Mouse (Mus musculus): Measurements from ENCODE around the gene Kansl1l. TPM values are rescaled to one million over a fixed set of nuclear protein-coding genes. Genes with fewer than 3 reads are reported as not detected.

Kansl1l gene
- polyA plus RNA-seq, 1 experiment, result 1.5 TPM

- no peak for DNase-seq (ENCODE audit: low read depth in 1 of 2, low spot score in 2 of 2)
- TF ChIP-seq CTCF (IDR thresholded peaks at IDR 0.05; ENCODE audit: extremely low read depth, insufficient read depth, insufficient read length, insufficient replicate concordance), result no peak
- no peak for TF ChIP-seq POLR2A (IDR thresholded peaks at IDR 0.05; ENCODE audit: low read depth, low read length)
- H3K4me1 ChIP-seq (ENCODE audit: control insufficient read depth, insufficient read depth, insufficient read length), result no peaks in the 10 kb centered on the region
- no peak overlapping the region for H3K4me3 ChIP-seq (ENCODE audit: extremely low read depth, insufficient read depth, insufficient read length)
- peaks cover 1% of the 10 kb centered on the region; the same call in 1 of the 2 replicates for H3K36me3 ChIP-seq (ENCODE audit: control insufficient read depth, insufficient read depth, low read length)
- H3K27me3 ChIP-seq (ENCODE audit: control insufficient read depth, insufficient read depth, low read length), result no peaks in the 10 kb centered on the region
- no peak overlapping the region for H3K27ac ChIP-seq (ENCODE audit: insufficient read depth, low read length)
- 90% methylated on average over 2 of the region's 2 CpGs for WGBS
These were observed 39.5 kb downstream of the Kansl1l start for GRCm38 (mm10) chr1:66777878-66778277.

GRCm38 (mm10) chr1:66768764-66769163 lies 48.6 kb downstream of the Kansl1l start:
- Histone ChIP-seq H3K27me3 (ENCODE audit: control insufficient read depth, insufficient read depth, low read length) (no peaks in the 10 kb centered on the region), H3K4me1 (ENCODE audit: control insufficient read depth, insufficient read depth, insufficient read length) (no peaks in the 10 kb centered on the region), H3K27ac (ENCODE audit: insufficient read depth, low read length) (no peak overlapping the region), H3K36me3 (ENCODE audit: control insufficient read depth, insufficient read depth, low read length) (peaks cover 7% of the 10 kb centered on the region), H3K4me3 (ENCODE audit: extremely low read depth, insufficient read depth, insufficient read length) (no peak overlapping the region)
- TF ChIP-seq POLR2A (IDR thresholded peaks at IDR 0.05; ENCODE audit: low read depth, low read length) (no peak), CTCF (IDR thresholded peaks at IDR 0.05; ENCODE audit: extremely low read depth, insufficient read depth, insufficient read length, insufficient replicate concordance) (no peak)
- WGBS, result 92% methylated on average over 1 of the region's 1 CpGs
- no peak for DNase-seq (ENCODE audit: low read depth in 1 of 2, low spot score in 2 of 2)

GRCm38 (mm10) chr1:66730581-66730980 lies 86.8 kb downstream of the Kansl1l start:
- WGBS, result 63% methylated on average over 1 of the region's 1 CpGs
- no peaks in the 10 kb centered on the region for H3K4me1 ChIP-seq (ENCODE audit: control insufficient read depth, insufficient read depth, insufficient read length)
- no peak overlapping the region; the same call in 1 of the 2 replicates for H3K4me3 ChIP-seq (ENCODE audit: extremely low read depth, insufficient read depth, insufficient read length)
- DNase-seq (ENCODE audit: low read depth in 1 of 2, low spot score in 2 of 2), result no peak
- no peak overlapping the region for H3K27ac ChIP-seq (ENCODE audit: insufficient read depth, low read length)
- no peaks in the 10 kb centered on the region for H3K27me3 ChIP-seq (ENCODE audit: control insufficient read depth, insufficient read depth, low read length)
- no peak for TF ChIP-seq CTCF (IDR thresholded peaks at IDR 0.05; ENCODE audit: extremely low read depth, insufficient read depth, insufficient read length, insufficient replicate concordance)
- no peak for TF ChIP-seq POLR2A (IDR thresholded peaks at IDR 0.05; ENCODE audit: low read depth, low read length)
- peaks cover 6% of the 10 kb centered on the region for H3K36me3 ChIP-seq (ENCODE audit: control insufficient read depth, insufficient read depth, low read length)

- H3K4me1 ChIP-seq (ENCODE audit: control insufficient read depth, insufficient read depth, insufficient read length), result no peaks in the 10 kb centered on the region
- 72% methylated on average over 3 of the region's 3 CpGs for WGBS
- no peak for DNase-seq (ENCODE audit: low read depth in 1 of 2, low spot score in 2 of 2)
- H3K36me3 ChIP-seq (ENCODE audit: control insufficient read depth, insufficient read depth, low read length), result peaks cover 29% of the 10 kb centered on the region
- no peaks in the 10 kb centered on the region for H3K27me3 ChIP-seq (ENCODE audit: control insufficient read depth, insufficient read depth, low read length)
- H3K4me3 ChIP-seq (ENCODE audit: extremely low read depth, insufficient read depth, insufficient read length), result no peak overlapping the region
- no peak overlapping the region for H3K27ac ChIP-seq (ENCODE audit: insufficient read depth, low read length)
- TF ChIP-seq CTCF (IDR thresholded peaks at IDR 0.05; ENCODE audit: extremely low read depth, insufficient read depth, insufficient read length, insufficient replicate concordance) (no peak), POLR2A (IDR thresholded peaks at IDR 0.05; ENCODE audit: low read depth, low read length) (no peak)
These were observed 104.5 kb downstream of the Kansl1l start for GRCm38 (mm10) chr1:66712859-66713258.

GRCm38 (mm10) chr1:66704523-66704922 lies 112.8 kb downstream of the Kansl1l start:
- no peak for TF ChIP-seq CTCF (IDR thresholded peaks at IDR 0.05; ENCODE audit: extremely low read depth, insufficient read depth, insufficient read length, insufficient replicate concordance)
- no peak for TF ChIP-seq POLR2A (IDR thresholded peaks at IDR 0.05; ENCODE audit: low read depth, low read length)
- H3K4me1 ChIP-seq (ENCODE audit: control insufficient read depth, insufficient read depth, insufficient read length), result no peaks in the 10 kb centered on the region; the same call in 1 of the 2 replicates
- 88% methylated on average over 6 of the region's 6 CpGs for WGBS

GRCm38 (mm10) chr1:66702623-66703345 lies 114.6 kb downstream of the Kansl1l start:
- H3K4me3 ChIP-seq (ENCODE audit: extremely low read depth, insufficient read depth, insufficient read length), result no peak overlapping the region; the same call in 1 of the 2 replicates
- H3K27me3 ChIP-seq (ENCODE audit: control insufficient read depth, insufficient read depth, low read length), result no peaks in the 10 kb centered on the region
- H3K36me3 ChIP-seq (ENCODE audit: control insufficient read depth, insufficient read depth, low read length), result peaks cover 8% of the 10 kb centered on the region
- no peak for DNase-seq (ENCODE audit: low read depth in 1 of 2, low spot score in 2 of 2)
- WGBS, result 67% methylated on average over 4 of the region's 4 CpGs
- no peaks in the 10 kb centered on the region; the same call in 1 of the 2 replicates for H3K4me1 ChIP-seq (ENCODE audit: control insufficient read depth, insufficient read depth, insufficient read length)
- H3K27ac ChIP-seq (ENCODE audit: insufficient read depth, low read length), result no peak overlapping the region
- TF ChIP-seq CTCF (IDR thresholded peaks at IDR 0.05; ENCODE audit: extremely low read depth, insufficient read depth, insufficient read length, insufficient replicate concordance) (no peak), POLR2A (IDR thresholded peaks at IDR 0.05; ENCODE audit: low read depth, low read length) (no peak)

More at GRCm38 (mm10) chr1:66704523-66704922, 112.8 kb downstream of the Kansl1l start:
- no peak overlapping the region for H3K4me3 ChIP-seq (ENCODE audit: extremely low read depth, insufficient read depth, insufficient read length)
- peaks cover 13% of the 10 kb centered on the region for H3K36me3 ChIP-seq (ENCODE audit: control insufficient read depth, insufficient read depth, low read length)
- H3K27me3 ChIP-seq (ENCODE audit: control insufficient read depth, insufficient read depth, low read length), result no peaks in the 10 kb centered on the region
- H3K27ac ChIP-seq (ENCODE audit: insufficient read depth, low read length), result no peak overlapping the region
- DNase-seq (ENCODE audit: low read depth in 1 of 2, low spot score in 2 of 2), result no peak

- no peaks in the 10 kb centered on the region; the same call in 1 of the 2 replicates for H3K4me1 ChIP-seq (ENCODE audit: control insufficient read depth, insufficient read depth, insufficient read length)
- 25% methylated on average over 2 of the region's 2 CpGs for WGBS
- TF ChIP-seq CTCF (IDR thresholded peaks at IDR 0.05; ENCODE audit: extremely low read depth, insufficient read depth, insufficient read length, insufficient replicate concordance), result no peak
- no peak for TF ChIP-seq POLR2A (IDR thresholded peaks at IDR 0.05; ENCODE audit: low read depth, low read length)
- H3K36me3 ChIP-seq (ENCODE audit: control insufficient read depth, insufficient read depth, low read length), result peaks cover 1% of the 10 kb centered on the region
- H3K27ac ChIP-seq (ENCODE audit: insufficient read depth, low read length), result 0 out of 2 replicates have a peak overlapping the region, but pooled peaks have one; percentile 86
- peak overlapping the region; percentile 90 for H3K4me3 ChIP-seq (ENCODE audit: extremely low read depth, insufficient read depth, insufficient read length)
- no peaks in the 10 kb centered on the region for H3K27me3 ChIP-seq (ENCODE audit: control insufficient read depth, insufficient read depth, low read length)
- DNase-seq (ENCODE audit: low read depth in 1 of 2, low spot score in 2 of 2), result no peak
These were observed 115.8 kb downstream of the Kansl1l start for GRCm38 (mm10) chr1:66701576-66701940.

Data from spleen, adult 2 months (tissue).